Mouse (Mus musculus) cerebellum, adult 11-12 months (tissue): Measurements from ENCODE around the gene Vdr.

Experiments
- DNase-seq: peaks from one replicate; pipeline ENCODE4 v3.0.0; 2022

Gene Vdr

GRCm38 (mm10) chr15:97910530-97910929 lies at the start of gene Vdr:
Vdr (minus strand) TSS chr15:97910630.
- DNase-seq, result no peak

- no peak for DNase-seq
These were observed 46.0 kb upstream of the Vdr start for GRCm38 (mm10) chr15:97956416-97956815.

DNA sequence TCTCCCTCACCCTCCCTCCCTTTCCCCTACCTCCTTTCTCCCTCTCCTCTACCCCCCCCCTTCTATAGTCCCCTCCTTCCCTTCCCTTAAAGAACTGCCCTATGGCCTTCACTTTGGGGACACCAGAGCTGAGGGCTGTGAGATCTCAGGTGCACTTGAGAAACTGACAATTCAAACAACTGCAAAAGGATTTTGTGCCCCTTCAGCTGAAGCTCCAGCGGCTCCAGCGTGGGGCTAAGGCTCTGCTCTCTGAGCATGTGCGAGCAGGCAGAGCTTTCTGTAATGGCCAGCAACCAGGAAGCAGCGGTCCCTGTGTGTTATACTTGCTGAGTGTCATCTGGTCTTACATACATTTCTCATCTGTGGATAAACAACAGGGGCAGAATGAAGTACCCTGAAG lies 45.3 kb upstream of the Vdr start:
- DNase-seq, result no peak

GRCm38 (mm10) chr15:97955286-97955685 lies 44.9 kb upstream of the Vdr start:
- DNase-seq, result no peak

GRCm38 (mm10) chr15:97954671-97955070 lies 44.2 kb upstream of the Vdr start:
- DNase-seq, result no peak

- no peak for DNase-seq
These were observed 42.4 kb upstream of the Vdr start for GRCm38 (mm10) chr15:97952889-97953189.

- peak; percentile 23 for DNase-seq
These were observed 41.9 kb upstream of the Vdr start for GRCm38 (mm10) chr15:97952137-97952888.

DNA sequence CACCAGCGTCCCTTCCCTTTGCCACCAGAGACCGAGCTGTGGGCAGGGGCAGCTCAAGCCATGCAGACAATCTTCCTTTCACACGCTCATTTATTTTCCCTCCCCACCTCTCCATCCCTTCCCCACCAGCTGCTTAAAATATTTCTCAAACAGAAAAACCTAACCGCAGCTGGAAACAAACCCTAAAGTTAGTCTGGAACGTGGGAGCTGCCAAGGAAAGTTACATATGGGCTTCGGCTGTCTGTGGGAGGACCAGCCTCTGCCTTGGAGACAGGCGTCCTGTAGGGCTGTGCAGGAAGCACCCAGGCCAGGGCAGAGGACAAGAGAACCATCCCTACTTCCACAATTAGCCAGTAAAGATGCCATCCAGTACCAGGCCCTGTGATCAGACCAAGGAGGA lies 39.8 kb upstream of the Vdr start:
- DNase-seq, result no peak

DNA sequence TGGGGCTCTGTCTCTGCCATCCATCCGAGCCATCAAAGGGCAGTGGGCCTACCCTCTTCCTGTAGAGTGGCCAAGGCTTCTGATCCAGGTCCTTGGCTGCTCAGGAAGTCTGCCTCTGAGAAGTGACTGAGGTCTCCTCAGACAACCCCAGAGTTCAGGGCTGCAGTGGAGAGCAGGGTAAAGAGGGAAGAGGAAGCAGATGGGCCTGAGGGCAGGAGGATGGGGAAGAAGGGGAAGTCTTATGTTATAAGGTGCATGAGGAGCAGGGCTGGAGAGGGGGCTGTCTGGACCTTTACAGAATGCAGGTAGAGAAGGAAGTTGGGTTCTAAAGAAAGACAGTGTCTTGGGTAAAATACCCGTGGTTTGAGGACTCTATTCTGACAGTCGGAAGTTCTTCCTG lies 39.3 kb upstream of the Vdr start:
- no peak for DNase-seq

- DNase-seq, result no peak
These were observed 38.3 kb upstream of the Vdr start for GRCm38 (mm10) chr15:97948720-97949119.

GRCm38 (mm10) chr15:97945656-97946315 lies 35.4 kb upstream of the Vdr start:
- DNase-seq, result no peak

GRCm38 (mm10) chr15:97944919-97945574 lies 34.6 kb upstream of the Vdr start:
- DNase-seq, result no peak

DNA sequence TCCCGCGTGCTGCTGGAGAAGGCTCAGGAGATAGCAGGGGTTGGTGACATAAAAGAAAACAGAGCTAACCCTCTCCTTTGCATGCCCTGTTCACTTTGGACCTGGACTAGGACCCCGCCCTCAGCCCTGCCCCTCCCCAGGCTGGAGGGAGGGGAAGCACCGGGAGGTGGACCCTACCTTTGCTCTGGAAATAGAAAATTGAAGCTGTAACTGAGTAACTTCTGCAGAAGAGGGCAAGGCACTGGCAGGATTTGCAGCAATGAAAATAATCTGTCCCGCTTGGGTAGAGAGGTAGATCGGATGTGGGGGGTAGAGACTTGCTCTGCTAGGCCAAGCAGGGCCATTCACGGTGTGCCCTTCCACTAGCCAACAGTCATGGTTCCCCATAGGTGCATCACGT lies 32.9 kb upstream of the Vdr start:
- DNase-seq, result no peak

DNA sequence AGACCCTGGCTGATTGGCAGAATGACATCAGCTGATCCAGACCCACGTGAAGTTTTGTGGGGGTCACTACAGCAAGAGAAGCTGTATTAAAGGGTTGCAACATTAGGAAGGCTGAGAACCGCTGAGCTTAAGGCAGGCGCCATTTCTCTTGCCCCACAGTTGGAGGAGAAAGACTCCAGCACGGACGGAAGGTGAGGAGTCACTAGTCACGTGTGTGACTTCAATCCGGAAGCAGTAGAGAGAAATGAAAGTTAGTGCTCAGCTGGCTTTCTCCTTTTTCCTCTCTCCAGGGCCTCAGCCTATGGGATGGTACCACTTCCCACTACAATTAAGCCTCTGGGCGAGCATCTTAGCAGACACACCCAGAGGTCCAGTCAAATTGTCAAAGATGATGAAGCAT lies 32.1 kb upstream of the Vdr start:
- no peak for DNase-seq

GRCm38 (mm10) chr15:97941306-97941705 lies 30.9 kb upstream of the Vdr start:
- no peak for DNase-seq

- DNase-seq, result no peak
These were observed 29.7 kb upstream of the Vdr start for GRCm38 (mm10) chr15:97940088-97940487.

DNA sequence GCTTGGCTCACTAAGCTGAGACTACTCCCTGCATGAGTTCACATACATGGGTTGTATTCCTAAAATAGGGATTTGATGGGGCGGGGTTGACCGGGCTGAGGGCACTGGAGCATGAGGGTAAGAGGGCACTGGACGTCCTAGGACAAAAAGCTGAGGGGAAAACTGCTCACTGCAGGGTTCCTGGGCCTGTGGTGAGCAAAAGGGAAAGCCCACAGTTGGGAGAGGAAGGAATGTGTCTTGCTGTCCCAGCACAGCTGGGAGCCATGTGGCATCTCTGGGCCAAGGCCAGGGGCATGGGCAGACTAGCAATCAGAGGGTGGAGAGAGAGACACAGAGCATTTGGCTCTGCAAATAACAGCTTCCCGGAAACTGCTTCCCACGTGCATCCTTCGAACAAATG lies 28.1 kb upstream of the Vdr start:
- DNase-seq, result no peak

- DNase-seq, result no peak
These were observed 22.0 kb upstream of the Vdr start for GRCm38 (mm10) chr15:97932441-97932840.

- DNase-seq, result no peak
These were observed 18.9 kb upstream of the Vdr start for GRCm38 (mm10) chr15:97929259-97929824.

- no peak for DNase-seq
These were observed 17.4 kb upstream of the Vdr start for GRCm38 (mm10) chr15:97927821-97928220.

GRCm38 (mm10) chr15:97927018-97927417 lies 16.6 kb upstream of the Vdr start:
- DNase-seq, result no peak

DNA sequence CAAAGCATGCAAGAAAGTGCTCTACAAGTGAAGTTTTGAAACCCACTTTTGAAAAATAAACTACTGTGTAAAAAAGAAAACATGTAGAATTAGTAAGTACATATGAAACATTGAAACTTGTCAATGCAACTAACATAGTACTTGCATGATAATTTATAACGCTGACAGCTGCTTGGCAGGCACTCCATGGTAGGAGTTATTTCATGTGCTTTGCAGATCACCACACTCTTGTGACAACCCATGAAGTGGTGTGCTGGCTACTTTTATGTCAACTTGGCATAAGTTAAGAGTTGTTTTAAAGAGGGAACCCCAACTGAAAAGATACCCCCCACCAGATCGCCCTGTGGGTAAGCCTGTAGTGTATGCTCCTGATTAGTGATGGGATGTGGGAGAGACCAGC lies 12.0 kb upstream of the Vdr start:
- DNase-seq, result no peak

GRCm38 (mm10) chr15:97921796-97922195 lies 11.4 kb upstream of the Vdr start:
- DNase-seq, result no peak

- no peak for DNase-seq
These were observed 9.9 kb upstream of the Vdr start for GRCm38 (mm10) chr15:97920306-97920705.
